Mouse (Mus musculus) olfactory bulb, adult 2 months (tissue): Measurements from ENCODE around the gene Gmds.

Source experiments
- CTCF ChIP-seq: fragments of 200-500 bp; IDR thresholded peaks from 2 replicates; pipeline ENCODE4 v1.5.1; 2012; ENCODE audit warnings: low read depth, mild to moderate bottlenecking, low read length, moderate library complexity; ENCODE audit not compliant: insufficient read depth
- POLR2A ChIP-seq: fragments of 200-500 bp; IDR thresholded peaks from 2 replicates; pipeline ENCODE4 v1.6.1; 2012; ENCODE audit warnings: mild to moderate bottlenecking, low read depth, low read length, moderate library complexity; ENCODE audit not compliant: insufficient read depth

DNA sequence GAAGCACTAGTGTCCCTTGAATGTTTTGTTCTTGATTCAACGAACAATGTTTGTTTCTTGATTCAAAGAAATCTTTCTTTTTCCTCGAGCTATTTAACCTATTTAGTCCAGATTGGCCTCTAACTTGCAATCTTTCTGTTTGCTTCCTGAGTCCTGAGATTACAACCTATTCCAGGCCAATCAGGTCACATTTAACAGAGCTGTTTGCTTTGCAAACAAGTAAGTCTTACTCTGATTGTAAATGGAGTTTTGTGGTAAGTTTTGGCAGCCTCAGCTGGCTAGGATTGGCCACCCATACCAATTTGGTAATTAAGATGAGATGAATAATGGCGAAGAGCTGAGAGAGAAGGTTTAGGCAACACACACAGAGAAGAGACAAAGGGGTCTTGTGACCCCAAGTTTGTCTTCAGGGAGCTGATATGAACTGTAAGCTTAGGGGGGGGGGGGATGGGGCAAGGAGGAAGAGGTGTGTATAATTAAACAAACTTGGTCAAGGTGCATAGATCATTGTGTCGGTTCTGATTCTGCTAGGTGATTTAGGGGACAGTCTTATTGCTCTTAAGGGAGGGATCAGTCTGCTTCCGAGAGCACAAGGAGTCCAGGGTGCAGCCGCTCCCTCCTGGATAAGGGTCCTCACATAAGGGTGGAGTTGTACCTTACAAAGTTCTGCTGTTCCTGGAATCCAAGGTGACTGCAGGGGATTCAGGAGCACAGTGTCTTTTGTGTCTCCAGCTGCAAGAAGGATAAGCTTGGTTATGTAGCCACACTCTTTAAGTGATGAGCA is 43.9 kb upstream of the Gmds start:
- TF ChIP-seq CTCF (no peak), POLR2A (no peak)
